Mouse (Mus musculus): Measurements from ENCODE around the gene Trpv5. TPM values are rescaled to one million over a fixed set of nuclear protein-coding genes. Genes with fewer than 3 reads are reported as not detected.
A peak's percentile ranks its signal among the peaks of the same experiment; 100 is the strongest.

The Trpv5 gene
- polyA plus RNA-seq, 1 experiment from 2014 or later: not detected

DNA sequence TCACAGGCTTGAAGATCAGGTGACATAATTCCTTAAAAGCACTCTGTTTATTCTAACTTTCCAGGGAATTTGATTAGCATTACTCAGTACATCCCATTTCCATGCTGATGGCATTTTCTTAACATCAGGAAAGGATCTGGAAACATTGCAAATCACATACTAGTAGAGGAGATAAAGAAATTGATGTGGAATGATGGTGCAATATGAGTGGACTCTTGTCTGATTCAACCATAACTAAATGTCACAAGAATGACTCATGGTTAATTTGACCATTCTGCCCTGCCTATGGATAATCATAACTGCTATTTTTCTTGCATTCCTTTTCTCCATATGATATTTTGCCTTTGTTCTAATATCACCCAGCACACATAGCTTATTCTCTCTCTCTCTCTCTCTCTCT, 11.6 kb upstream of the Trpv5 start:
- Histone ChIP-seq H3K9ac (ENCODE audit: low read depth, low read length) (no peak overlapping the region), H3K27me3 (ENCODE audit: control insufficient read depth, insufficient read depth, low read length) (no peaks in the 10 kb centered on the region), H3K36me3 (ENCODE audit: control insufficient read depth, insufficient read depth, low read length) (no peaks in the 10 kb centered on the region), H3K4me3 (ENCODE audit: low read depth, low read length) (no peak overlapping the region), H3K4me2 (replicated peaks; ENCODE audit: low read depth, low read length) (no peak overlapping the region), H3K4me1 (replicated peaks; ENCODE audit: control insufficient read depth, insufficient read depth, low read length) (no peaks in the 10 kb centered on the region), H3K9me3 (ENCODE audit: control insufficient read depth, low read length) (no peaks in the 10 kb centered on the region), H3K27ac (ENCODE audit: low read depth, low read length) (no peak overlapping the region)
- ATAC-seq (ENCODE audit: low FRiP score): no peak
- no peak for DNase-seq (ENCODE audit: low spot score)

DNA sequence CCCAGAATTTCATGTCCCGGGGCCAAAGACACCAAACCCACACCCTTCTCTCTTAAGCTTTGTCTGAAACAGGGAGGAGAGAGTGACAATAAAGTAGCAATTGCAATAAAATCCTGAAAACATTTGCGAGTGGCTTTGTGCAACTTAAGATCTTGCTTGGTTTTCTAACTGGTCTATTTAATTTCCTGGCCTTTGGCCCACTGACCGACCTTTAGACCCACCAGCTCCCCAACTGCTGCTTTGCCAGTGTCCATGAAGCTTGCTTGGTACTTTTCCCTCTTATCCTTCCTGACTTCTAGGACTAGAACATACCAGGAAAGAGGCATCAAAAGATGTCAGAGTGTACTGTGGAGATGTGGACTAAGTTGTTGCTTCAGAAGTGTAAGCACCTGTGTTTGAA, 5.0 kb upstream of the Trpv5 start:
- DNase-seq (ENCODE audit: low spot score) (no peak), ATAC-seq (ENCODE audit: low FRiP score) (no peak)
- H3K27ac ChIP-seq (ENCODE audit: low read depth, low read length): no peak overlapping the region
- no peaks in the 10 kb centered on the region for H3K36me3 ChIP-seq (ENCODE audit: control insufficient read depth, insufficient read depth, low read length)
- H3K4me3 ChIP-seq (ENCODE audit: low read depth, low read length): no peak overlapping the region
- H3K27me3 ChIP-seq (ENCODE audit: control insufficient read depth, insufficient read depth, low read length): no peaks in the 10 kb centered on the region
- no peak overlapping the region for H3K4me2 ChIP-seq (replicated peaks; ENCODE audit: low read depth, low read length)
- H3K9ac ChIP-seq (ENCODE audit: low read depth, low read length): no peak overlapping the region
- WGBS: 86% methylated on average over 3 of the region's 3 CpGs
- no peaks in the 10 kb centered on the region for H3K4me1 ChIP-seq (replicated peaks; ENCODE audit: control insufficient read depth, insufficient read depth, low read length)
- H3K9me3 ChIP-seq (ENCODE audit: control insufficient read depth, low read length): no peaks in the 10 kb centered on the region

DNA sequence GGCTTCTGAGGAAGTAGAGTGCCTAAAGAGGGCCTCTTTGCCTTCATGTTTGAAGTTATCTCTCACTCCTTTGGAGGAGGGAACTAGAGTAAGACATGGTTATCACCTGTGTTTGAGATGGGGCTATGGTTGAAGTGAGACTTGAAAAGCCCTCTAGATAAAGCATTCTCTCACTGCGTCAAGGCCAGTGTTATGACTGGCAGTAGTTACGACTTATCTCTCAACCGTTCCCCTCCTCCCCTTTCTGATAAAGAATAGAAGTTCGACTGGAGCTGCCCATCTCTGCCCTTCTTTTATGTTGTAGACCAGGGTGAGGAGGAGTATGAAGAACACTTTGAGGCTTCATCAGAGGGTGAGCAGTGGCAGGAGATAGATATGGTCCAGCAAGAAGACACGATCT, 4.3 kb upstream of the Trpv5 start:
- DNase-seq (ENCODE audit: low spot score) (no peak), ATAC-seq (ENCODE audit: low FRiP score) (no peak)
- H3K4me1 ChIP-seq (replicated peaks; ENCODE audit: control insufficient read depth, insufficient read depth, low read length): no peaks in the 10 kb centered on the region
- H3K4me2 ChIP-seq (replicated peaks; ENCODE audit: low read depth, low read length): no peak overlapping the region
- no peaks in the 10 kb centered on the region for H3K36me3 ChIP-seq (ENCODE audit: control insufficient read depth, insufficient read depth, low read length)
- no peak overlapping the region for H3K27ac ChIP-seq (ENCODE audit: low read depth, low read length)
- no peaks in the 10 kb centered on the region for H3K27me3 ChIP-seq (ENCODE audit: control insufficient read depth, insufficient read depth, low read length)
- H3K9ac ChIP-seq (ENCODE audit: low read depth, low read length): no peak overlapping the region
- no peaks in the 10 kb centered on the region for H3K9me3 ChIP-seq (ENCODE audit: control insufficient read depth, low read length)
- no peak overlapping the region for H3K4me3 ChIP-seq (ENCODE audit: low read depth, low read length)
- WGBS: 83% methylated on average over 5 of the region's 5 CpGs

GRCm38 (mm10) chr6:41684131-41684530, 3.6 kb upstream of the Trpv5 start, which contains the start of gene Llcfc1:
Gene Llcfc1 (plus strand): TSS chr6:41684431.
- Histone ChIP-seq H3K27ac (ENCODE audit: low read depth, low read length) (no peak within 1 kb of the TSS), H3K36me3 (ENCODE audit: control insufficient read depth, insufficient read depth, low read length) (no peaks in the 10 kb centered on the region), H3K4me3 (ENCODE audit: low read depth, low read length) (no peak within 1 kb of the TSS), H3K9ac (ENCODE audit: low read depth, low read length) (no peak within 1 kb of the TSS), H3K27me3 (ENCODE audit: control insufficient read depth, insufficient read depth, low read length) (no peaks in the 10 kb centered on the region), H3K9me3 (ENCODE audit: control insufficient read depth, low read length) (no peaks in the 10 kb centered on the region), H3K4me2 (replicated peaks; ENCODE audit: low read depth, low read length) (no peak within 1 kb of the TSS), H3K4me1 (replicated peaks; ENCODE audit: control insufficient read depth, insufficient read depth, low read length) (no peaks in the 10 kb centered on the region)
- no peak for DNase-seq (ENCODE audit: low spot score)
- WGBS: 94% methylated on average over 2 of the region's 2 CpGs
- no peak for ATAC-seq (ENCODE audit: low FRiP score)

GRCm38 (mm10) chr6:41681656-41682055, 1.1 kb upstream of the Trpv5 start:
- Histone ChIP-seq H3K27ac (ENCODE audit: low read depth, low read length) (no peak overlapping the region), H3K9ac (ENCODE audit: low read depth, low read length) (no peak overlapping the region), H3K9me3 (ENCODE audit: control insufficient read depth, low read length) (no peaks in the 10 kb centered on the region), H3K4me1 (replicated peaks; ENCODE audit: control insufficient read depth, insufficient read depth, low read length) (no peaks in the 10 kb centered on the region), H3K4me2 (replicated peaks; ENCODE audit: low read depth, low read length) (no peak overlapping the region), H3K36me3 (ENCODE audit: control insufficient read depth, insufficient read depth, low read length) (no peaks in the 10 kb centered on the region), H3K4me3 (ENCODE audit: low read depth, low read length) (no peak overlapping the region), H3K27me3 (ENCODE audit: control insufficient read depth, insufficient read depth, low read length) (no peaks in the 10 kb centered on the region)
- no peak for DNase-seq (ENCODE audit: low spot score)
- no peak for ATAC-seq (ENCODE audit: low FRiP score)
- WGBS: 81% methylated on average over 5 of the region's 5 CpGs

DNA sequence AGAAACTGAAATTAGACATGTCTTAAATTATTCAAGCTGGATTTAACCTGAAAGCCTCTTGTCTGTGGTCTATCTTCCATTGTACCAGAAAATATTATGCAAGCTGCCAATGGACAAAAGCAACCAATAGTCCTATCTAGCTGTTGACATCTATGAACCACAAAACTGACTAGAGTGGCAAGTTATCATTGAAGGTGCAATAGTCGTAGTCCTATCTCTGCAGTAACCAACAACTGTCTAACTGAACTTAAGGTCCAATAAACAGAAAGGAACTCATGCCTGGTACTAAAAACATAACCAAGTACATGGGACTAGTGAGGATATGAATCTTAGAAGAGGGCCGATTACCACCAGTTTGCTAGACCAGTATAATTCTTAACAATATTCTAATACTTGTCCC, 4.0 kb downstream of the Trpv5 start:
- no peaks in the 10 kb centered on the region for H3K36me3 ChIP-seq (ENCODE audit: control insufficient read depth, insufficient read depth, low read length)
- ATAC-seq (ENCODE audit: low FRiP score) (no peak), DNase-seq (ENCODE audit: low spot score) (no peak)
- H3K9ac ChIP-seq (ENCODE audit: low read depth, low read length): no peak overlapping the region
- no peaks in the 10 kb centered on the region for H3K9me3 ChIP-seq (ENCODE audit: control insufficient read depth, low read length)
- 89% methylated on average over 2 of the region's 2 CpGs for WGBS
- H3K4me1 ChIP-seq (replicated peaks; ENCODE audit: control insufficient read depth, insufficient read depth, low read length): no peaks in the 10 kb centered on the region
- H3K4me2 ChIP-seq (replicated peaks; ENCODE audit: low read depth, low read length): no peak overlapping the region
- H3K27ac ChIP-seq (ENCODE audit: low read depth, low read length): no peak overlapping the region
- no peaks in the 10 kb centered on the region for H3K27me3 ChIP-seq (ENCODE audit: control insufficient read depth, insufficient read depth, low read length)
- no peak overlapping the region for H3K4me3 ChIP-seq (ENCODE audit: low read depth, low read length)

- no peaks in the 10 kb centered on the region for H3K27me3 ChIP-seq (ENCODE audit: control insufficient read depth, insufficient read depth, low read length)
- ATAC-seq (ENCODE audit: low FRiP score) (no peak), DNase-seq (ENCODE audit: low spot score) (peak; percentile 26)
- no peaks in the 10 kb centered on the region for H3K36me3 ChIP-seq (ENCODE audit: control insufficient read depth, insufficient read depth, low read length)
- H3K9me3 ChIP-seq (ENCODE audit: control insufficient read depth, low read length): no peaks in the 10 kb centered on the region
- 40% methylated on average over 2 of the region's 2 CpGs for WGBS
- H3K4me1 ChIP-seq (replicated peaks; ENCODE audit: control insufficient read depth, insufficient read depth, low read length): no peaks in the 10 kb centered on the region
- no peak overlapping the region for H3K4me3 ChIP-seq (ENCODE audit: low read depth, low read length)
- no peak overlapping the region for H3K4me2 ChIP-seq (replicated peaks; ENCODE audit: low read depth, low read length)
- H3K27ac ChIP-seq (ENCODE audit: low read depth, low read length): no peak overlapping the region
- H3K9ac ChIP-seq (ENCODE audit: low read depth, low read length): no peak overlapping the region
Observed at GRCm38 (mm10) chr6:41662320-41662719, 18.2 kb downstream of the Trpv5 start.

- no peaks in the 10 kb centered on the region for H3K4me1 ChIP-seq (replicated peaks; ENCODE audit: control insufficient read depth, insufficient read depth, low read length)
- no peaks in the 10 kb centered on the region for H3K9me3 ChIP-seq (ENCODE audit: control insufficient read depth, low read length)
- 87% methylated on average over 1 of the region's 1 CpGs for WGBS
- ATAC-seq (ENCODE audit: low FRiP score): no peak
- no peak overlapping the region for H3K4me3 ChIP-seq (ENCODE audit: low read depth, low read length)
- no peak overlapping the region for H3K27ac ChIP-seq (ENCODE audit: low read depth, low read length)
- H3K27me3 ChIP-seq (ENCODE audit: control insufficient read depth, insufficient read depth, low read length): no peaks in the 10 kb centered on the region
- H3K9ac ChIP-seq (ENCODE audit: low read depth, low read length): no peak overlapping the region
- no peak overlapping the region for H3K4me2 ChIP-seq (replicated peaks; ENCODE audit: low read depth, low read length)
- no peaks in the 10 kb centered on the region for H3K36me3 ChIP-seq (ENCODE audit: control insufficient read depth, insufficient read depth, low read length)
- DNase-seq (ENCODE audit: low spot score): no peak
Observed at GRCm38 (mm10) chr6:41658487-41658886, 22.1 kb downstream of the Trpv5 start.

DNA sequence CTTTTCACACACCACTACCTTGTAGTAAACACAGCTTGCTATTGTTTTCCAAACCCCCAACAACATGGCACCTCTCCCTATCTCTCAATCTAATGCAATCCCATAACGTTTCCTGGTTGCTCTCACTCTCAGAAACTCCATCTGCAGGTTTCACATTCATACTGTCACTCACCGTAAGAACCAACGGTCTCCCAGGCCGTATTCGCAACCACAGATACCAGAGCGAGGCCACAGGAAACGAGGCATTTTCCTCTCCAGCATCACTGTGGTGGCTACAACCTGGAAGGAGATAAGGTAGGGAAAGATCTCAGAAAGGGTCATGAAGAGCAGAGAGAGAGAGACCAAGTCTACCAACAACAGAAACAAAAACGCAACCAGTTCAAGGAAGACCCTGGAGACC, 25.9 kb downstream of the Trpv5 start:
- Histone ChIP-seq H3K36me3 (ENCODE audit: control insufficient read depth, insufficient read depth, low read length) (no peaks in the 10 kb centered on the region), H3K4me3 (ENCODE audit: low read depth, low read length) (no peak overlapping the region), H3K4me2 (replicated peaks; ENCODE audit: low read depth, low read length) (no peak overlapping the region), H3K27me3 (ENCODE audit: control insufficient read depth, insufficient read depth, low read length) (no peaks in the 10 kb centered on the region), H3K9me3 (ENCODE audit: control insufficient read depth, low read length) (no peaks in the 10 kb centered on the region), H3K9ac (ENCODE audit: low read depth, low read length) (no peak overlapping the region), H3K27ac (ENCODE audit: low read depth, low read length) (no peak overlapping the region), H3K4me1 (replicated peaks; ENCODE audit: control insufficient read depth, insufficient read depth, low read length) (no peaks in the 10 kb centered on the region)
- ATAC-seq (ENCODE audit: low FRiP score) (no peak), DNase-seq (ENCODE audit: low spot score) (no peak)
- WGBS: 88% methylated on average over 8 of the region's 8 CpGs

Data from hindbrain, embryonic 11.5 days (tissue).